Mouse (Mus musculus): ENCODE data around the gene Map2k5. TPM values are rescaled to one million over a fixed set of nuclear protein-coding genes. Genes with fewer than 3 reads are reported as not detected.
A peak's percentile ranks its signal among the peaks of the same experiment; 100 is the strongest.

Map2k5 gene
- polyA plus RNA-seq, 1 experiment from 2014 or later = 37.2 TPM

DNA sequence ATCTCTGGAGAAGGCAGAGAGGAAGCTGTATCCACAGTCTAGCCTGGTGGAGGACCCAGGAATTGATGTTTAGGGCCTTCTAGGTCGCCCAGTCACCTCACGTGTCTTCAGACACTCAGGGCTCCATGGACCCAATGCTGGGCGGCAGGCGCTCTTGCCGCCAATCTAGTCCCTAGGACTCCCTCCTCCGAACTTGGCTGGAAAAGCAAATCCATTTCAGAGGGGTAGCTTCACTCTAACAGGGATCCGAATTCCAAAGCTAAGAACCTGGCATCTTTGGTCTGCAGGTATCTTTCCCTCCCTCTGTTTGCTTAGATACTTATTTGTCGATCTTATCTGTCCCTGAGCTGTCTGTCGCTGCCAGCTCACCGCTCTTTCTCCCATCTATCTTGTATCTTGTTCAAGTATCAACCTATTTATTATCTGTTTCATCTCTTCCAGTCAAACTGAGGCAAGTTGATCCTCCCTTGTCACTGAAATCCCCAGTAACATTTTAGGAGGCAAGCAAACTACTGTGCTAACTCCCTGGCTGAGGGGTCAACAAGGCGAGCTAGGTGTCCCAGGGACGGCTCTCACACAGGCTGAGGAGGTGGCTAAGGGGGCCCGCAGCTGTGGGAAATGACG lies 229.8 kb downstream of the Map2k5 start:
- Histone ChIP-seq H3K9me3 (no peaks in the 10 kb centered on the region; the same call in 1 of the 2 replicates), H3K27ac (no peak overlapping the region), H3K4me1 (peaks cover 57% of the 10 kb centered on the region), H3K36me3 (no peaks in the 10 kb centered on the region), H3K27me3 (peaks cover 100% of the 10 kb centered on the region), H3K4me2 (replicated peaks) (0 out of 2 replicates have a peak overlapping the region, but pooled peaks have one; percentile 85), H3K4me3 (no peak overlapping the region; the same call in 1 of the 2 replicates), H3K9ac (no peak overlapping the region)
- WGBS = 1% methylated on average over 14 of the region's 14 CpGs
- no peak for ATAC-seq (ENCODE audit: low FRiP score, low read depth)

DNA sequence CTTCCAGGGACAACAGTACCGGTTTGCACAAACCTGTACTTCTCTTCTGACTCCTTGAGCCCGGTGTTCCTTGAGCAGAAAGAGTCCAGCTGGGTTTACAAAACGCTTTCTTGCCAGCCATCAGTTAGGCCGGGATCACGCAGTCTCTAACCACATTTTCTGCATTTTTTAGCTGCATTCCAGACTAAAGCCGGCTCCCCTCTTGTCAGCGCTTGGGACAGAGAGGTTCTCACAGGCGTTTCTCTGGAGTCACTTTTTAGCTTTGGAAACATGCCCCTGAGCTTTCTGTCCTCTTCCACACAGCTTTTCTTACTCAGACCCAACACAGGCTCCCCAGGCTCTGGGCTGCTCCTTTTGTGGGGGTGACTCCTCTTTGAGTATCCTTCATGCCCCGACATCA lies 230.4 kb downstream of the Map2k5 start:
- Histone ChIP-seq H3K4me1 (peaks cover 63% of the 10 kb centered on the region), H3K36me3 (no peaks in the 10 kb centered on the region), H3K4me2 (replicated peaks) (peak overlapping the region; percentile 49; the same call in 1 of the 2 replicates), H3K27me3 (peaks cover 100% of the 10 kb centered on the region), H3K9ac (no peak overlapping the region), H3K9me3 (no peaks in the 10 kb centered on the region), H3K4me3 (peak overlapping the region; percentile 33), H3K27ac (no peak overlapping the region)
- WGBS = under 1% methylated on average over 9 of the region's 9 CpGs
- no peak for ATAC-seq (ENCODE audit: low FRiP score, low read depth)

DNA sequence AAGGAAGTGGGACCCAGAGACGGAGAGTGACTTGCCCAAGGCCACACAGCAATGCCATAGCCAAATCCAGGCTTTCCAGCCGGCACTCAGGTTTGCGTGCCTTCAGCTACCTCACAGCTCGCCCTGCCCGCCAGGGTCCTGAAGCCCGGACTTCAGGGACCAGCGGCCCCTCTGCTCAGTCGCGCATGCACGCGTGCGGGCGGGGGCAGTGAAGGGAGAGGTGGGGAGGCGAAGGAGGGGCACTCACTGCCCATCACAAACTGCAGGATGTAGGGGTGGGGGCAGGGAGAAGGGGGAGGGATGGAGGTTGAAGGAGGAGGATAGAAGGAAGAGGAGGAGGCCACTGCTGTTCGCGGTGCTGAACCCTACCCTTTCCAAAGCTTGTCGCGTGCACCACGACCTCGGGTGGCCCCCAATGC lies 230.8 kb downstream of the Map2k5 start:
- Histone ChIP-seq H3K9me3 (no peaks in the 10 kb centered on the region), H3K27ac (no peak overlapping the region), H3K36me3 (no peaks in the 10 kb centered on the region), H3K9ac (no peak overlapping the region), H3K4me1 (peaks cover 67% of the 10 kb centered on the region), H3K27me3 (peaks cover 100% of the 10 kb centered on the region), H3K4me2 (replicated peaks) (peak overlapping the region; percentile 49), H3K4me3 (peak overlapping the region; percentile 33)
- 2% methylated on average over 20 of the region's 20 CpGs for WGBS
- no peak for ATAC-seq (ENCODE audit: low FRiP score, low read depth)

DNA sequence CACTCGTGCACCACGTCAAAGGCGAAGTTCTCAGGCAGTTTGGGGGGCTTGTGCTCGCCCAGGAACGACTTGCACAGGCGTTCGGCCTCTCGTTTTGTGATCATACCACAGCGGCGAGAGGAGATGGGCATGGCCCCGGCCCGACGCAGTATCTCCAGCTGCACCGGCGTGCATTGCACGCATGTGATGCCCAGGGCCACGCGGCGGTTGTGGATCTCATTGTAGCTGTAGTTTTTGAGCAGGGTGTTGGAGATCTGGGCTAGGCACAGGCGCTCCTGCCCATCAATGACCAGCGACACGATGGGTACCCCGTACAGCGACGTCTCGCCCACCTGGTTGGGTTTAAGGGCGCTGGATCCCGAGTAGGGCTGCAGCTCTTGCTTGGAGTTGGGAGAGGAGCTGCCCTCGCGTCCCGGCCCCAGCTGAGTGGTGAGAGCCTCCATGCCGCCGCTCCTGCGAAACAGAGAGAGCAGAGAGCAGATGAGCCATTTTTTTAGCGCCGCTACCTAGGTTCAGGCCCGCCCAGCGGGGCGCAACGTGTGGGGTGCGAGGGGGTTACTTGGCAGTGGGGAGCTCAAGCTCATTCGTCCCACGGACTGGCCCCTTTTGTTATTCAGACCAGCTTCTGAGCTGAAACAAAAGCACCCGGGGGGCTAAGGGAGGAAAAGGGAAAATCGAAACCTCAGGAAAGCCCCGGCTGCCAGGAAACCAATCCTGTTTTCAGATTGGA lies 231.4 kb downstream of the Map2k5 start:
- ATAC-seq (ENCODE audit: low FRiP score, low read depth) = no peak
- Histone ChIP-seq H3K36me3 (no peaks in the 10 kb centered on the region), H3K4me2 (replicated peaks) (peak overlapping the region; percentile 49), H3K9ac (no peak overlapping the region), H3K27me3 (peaks cover 100% of the 10 kb centered on the region), H3K4me3 (peak overlapping the region; percentile 33), H3K27ac (no peak overlapping the region), H3K4me1 (peaks cover 69% of the 10 kb centered on the region), H3K9me3 (no peaks in the 10 kb centered on the region)
- 2% methylated on average over 46 of the region's 46 CpGs for WGBS

DNA sequence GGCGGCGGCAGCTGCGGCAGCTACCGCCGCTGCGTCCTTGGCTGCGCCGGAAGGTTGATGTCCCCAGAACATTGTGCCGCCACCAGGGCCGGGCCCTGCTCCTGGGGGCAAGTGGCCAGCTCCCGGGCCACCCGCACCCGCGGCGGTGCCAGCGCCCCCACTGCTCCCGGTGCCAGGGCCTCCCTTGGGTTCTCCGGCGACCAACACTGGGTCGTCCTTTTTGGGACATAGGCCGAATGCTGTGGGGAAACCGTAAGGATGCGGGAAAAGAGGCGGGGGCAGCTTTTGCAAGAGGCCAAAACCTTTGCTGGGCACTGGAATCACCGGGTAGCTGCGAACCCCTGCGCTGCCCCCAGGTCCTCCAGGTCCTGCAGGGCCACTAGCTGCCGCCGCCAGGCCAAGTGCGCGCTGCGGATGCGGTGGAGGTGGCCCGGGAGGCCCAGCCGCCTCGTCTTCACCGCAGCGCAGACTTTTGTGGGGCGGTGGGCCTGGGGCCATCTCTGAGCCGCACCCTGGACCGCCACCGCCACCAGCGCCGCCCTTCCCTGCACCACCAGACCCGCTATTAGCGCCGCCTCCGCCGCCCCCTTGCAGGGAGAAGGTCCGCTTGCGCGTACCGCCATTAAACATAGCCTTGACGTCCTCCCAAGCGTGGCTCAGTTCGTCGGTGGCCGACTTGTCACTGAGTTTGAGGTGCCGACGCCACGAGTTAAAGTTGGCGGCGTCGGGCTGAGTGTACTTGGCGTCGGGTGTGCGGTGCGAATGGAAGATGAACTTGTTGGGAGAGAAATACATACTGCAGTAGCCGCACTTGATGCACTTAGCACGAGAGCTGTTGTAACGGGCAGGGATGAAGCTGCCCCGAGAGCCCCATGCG lies 232.2 kb downstream of the Map2k5 start:
- Histone ChIP-seq H3K27me3 (peaks cover 100% of the 10 kb centered on the region), H3K4me2 (replicated peaks) (peak overlapping the region; percentile 49), H3K9me3 (no peaks in the 10 kb centered on the region), H3K36me3 (no peaks in the 10 kb centered on the region), H3K27ac (no peak overlapping the region), H3K4me1 (peaks cover 69% of the 10 kb centered on the region), H3K9ac (no peak overlapping the region), H3K4me3 (peak overlapping the region; percentile 33)
- no peak for ATAC-seq (ENCODE audit: low FRiP score, low read depth)
- WGBS = 1% methylated on average over 71 of the region's 73 CpGs

DNA sequence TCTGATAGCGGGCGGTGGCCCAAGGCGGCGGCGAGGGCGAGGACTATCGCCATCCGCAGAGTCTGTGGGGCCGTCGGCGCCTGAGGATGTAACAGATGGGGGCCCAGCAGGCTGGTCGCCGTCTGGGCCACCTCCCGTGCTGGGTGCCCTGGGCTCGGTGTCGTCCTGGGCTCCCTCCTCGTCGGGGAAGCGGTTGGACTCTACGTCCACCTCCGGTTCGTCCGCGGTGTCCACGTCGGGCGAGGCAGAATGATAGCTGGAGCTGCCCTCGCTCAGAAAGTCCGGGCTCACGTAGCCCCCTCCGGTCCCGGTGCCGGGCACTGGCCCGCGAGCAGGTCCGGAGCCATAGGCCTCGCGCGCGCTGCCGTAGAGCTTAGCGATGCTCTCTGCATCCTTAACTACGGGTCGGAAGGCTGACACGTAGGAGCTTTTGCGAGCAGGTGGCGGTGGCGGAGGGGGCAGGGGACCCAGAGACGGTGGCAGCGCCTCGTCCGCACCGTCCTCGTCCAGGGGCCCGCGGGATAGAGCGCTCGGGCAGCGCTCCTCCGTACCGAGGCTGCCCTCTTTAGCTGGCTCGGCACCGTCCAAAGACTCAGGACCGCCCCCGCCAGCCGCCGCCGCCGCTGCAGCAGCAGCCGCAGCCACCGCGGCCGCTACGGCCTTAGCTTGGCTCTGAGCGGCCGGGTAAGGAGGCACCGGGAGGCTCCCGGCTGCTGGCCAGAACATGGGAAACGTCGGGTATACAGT lies 233.0 kb downstream of the Map2k5 start:
- WGBS = under 1% methylated on average over 64 of the region's 80 CpGs
- Histone ChIP-seq H3K36me3 (no peaks in the 10 kb centered on the region), H3K27me3 (peaks cover 100% of the 10 kb centered on the region), H3K9me3 (no peaks in the 10 kb centered on the region), H3K4me2 (replicated peaks) (peak overlapping the region; percentile 49), H3K9ac (no peak overlapping the region; the same call in 1 of the 2 replicates), H3K27ac (no peak overlapping the region), H3K4me3 (peak overlapping the region; percentile 33), H3K4me1 (peaks cover 72% of the 10 kb centered on the region)
- no peak for ATAC-seq (ENCODE audit: low FRiP score, low read depth)

DNA sequence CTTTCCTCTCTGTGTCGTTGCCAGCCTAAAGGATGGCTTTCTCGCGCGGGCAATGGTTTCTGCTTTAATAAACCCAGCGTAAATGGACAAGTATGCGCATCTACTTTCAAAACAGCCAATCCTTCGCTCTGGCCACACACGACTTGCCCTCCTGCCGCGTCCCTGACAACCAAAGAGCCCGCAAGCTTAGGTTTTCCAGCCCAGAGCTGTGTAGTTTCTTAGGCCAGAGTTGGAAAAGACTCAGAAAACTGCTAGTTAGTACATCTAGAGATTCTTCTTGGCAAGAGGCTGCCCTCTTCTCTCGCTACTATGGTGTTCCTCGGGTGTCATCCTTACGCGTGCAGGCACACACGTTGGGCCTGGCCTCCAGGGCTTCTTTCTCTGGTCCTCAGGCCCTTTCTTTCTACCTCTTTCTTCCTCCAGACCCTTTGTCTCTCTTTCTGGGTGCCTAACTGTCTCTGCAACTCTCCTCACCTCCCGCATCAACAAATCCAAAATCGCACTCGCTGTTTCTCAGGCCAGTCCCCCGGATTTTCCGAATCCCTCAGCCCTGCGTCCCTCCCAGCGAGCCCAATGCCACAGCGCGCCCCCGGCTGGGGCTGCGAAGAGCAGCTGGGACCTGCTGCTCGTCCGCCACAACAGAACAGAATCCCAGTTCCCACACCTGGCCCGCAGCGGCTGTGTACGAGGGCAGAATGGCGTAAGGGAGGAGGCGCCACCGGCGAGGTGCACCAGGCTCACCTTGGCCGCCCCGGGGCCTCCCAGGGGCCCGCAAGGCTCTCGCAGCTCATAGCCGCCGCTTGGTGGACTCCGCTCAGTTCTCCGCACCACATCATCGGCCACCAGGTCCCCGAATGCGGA lies 233.8 kb downstream of the Map2k5 start:
- WGBS = under 1% methylated on average over 45 of the region's 47 CpGs
- H3K27ac ChIP-seq = no peak overlapping the region
- H3K4me2 ChIP-seq (replicated peaks) = peak overlapping the region; percentile 49
- peaks cover 68% of the 10 kb centered on the region for H3K4me1 ChIP-seq
- H3K27me3 ChIP-seq = peaks cover 100% of the 10 kb centered on the region
- no peaks in the 10 kb centered on the region for H3K9me3 ChIP-seq
- H3K36me3 ChIP-seq = no peaks in the 10 kb centered on the region
- H3K4me3 ChIP-seq = peak overlapping the region; percentile 33
- no peak overlapping the region for H3K9ac ChIP-seq
- no peak for ATAC-seq (ENCODE audit: low FRiP score, low read depth)

DNA sequence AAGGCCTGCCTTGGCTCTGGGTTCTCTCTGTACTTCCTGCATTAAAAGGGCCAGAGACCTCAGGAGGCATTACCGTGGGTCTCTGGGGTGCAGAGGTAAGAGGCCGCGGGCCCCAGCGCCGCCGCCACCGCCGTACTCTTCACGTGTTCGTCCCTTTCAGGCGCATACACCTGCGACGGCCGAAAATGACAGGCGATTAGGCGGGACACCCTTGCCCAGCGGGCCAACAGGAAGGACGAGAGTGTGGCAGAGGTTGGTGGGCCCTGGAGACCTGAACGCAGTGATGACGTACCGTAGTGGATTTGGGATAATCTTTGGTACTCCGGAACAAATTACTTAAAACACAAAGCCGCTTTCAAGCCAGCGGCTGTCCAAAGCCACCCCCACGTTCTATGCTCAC lies 234.5 kb downstream of the Map2k5 start:
- H3K9ac ChIP-seq = no peak overlapping the region
- H3K9me3 ChIP-seq = no peaks in the 10 kb centered on the region
- H3K36me3 ChIP-seq = no peaks in the 10 kb centered on the region
- H3K4me1 ChIP-seq = peaks cover 69% of the 10 kb centered on the region
- H3K27ac ChIP-seq = no peak overlapping the region
- H3K4me2 ChIP-seq (replicated peaks) = no peak overlapping the region
- peak overlapping the region; percentile 5; the same call in 1 of the 2 replicates for H3K4me3 ChIP-seq
- peaks cover 100% of the 10 kb centered on the region for H3K27me3 ChIP-seq
- under 1% methylated on average over 25 of the region's 25 CpGs for WGBS
- ATAC-seq (ENCODE audit: low FRiP score, low read depth) = no peak

DNA sequence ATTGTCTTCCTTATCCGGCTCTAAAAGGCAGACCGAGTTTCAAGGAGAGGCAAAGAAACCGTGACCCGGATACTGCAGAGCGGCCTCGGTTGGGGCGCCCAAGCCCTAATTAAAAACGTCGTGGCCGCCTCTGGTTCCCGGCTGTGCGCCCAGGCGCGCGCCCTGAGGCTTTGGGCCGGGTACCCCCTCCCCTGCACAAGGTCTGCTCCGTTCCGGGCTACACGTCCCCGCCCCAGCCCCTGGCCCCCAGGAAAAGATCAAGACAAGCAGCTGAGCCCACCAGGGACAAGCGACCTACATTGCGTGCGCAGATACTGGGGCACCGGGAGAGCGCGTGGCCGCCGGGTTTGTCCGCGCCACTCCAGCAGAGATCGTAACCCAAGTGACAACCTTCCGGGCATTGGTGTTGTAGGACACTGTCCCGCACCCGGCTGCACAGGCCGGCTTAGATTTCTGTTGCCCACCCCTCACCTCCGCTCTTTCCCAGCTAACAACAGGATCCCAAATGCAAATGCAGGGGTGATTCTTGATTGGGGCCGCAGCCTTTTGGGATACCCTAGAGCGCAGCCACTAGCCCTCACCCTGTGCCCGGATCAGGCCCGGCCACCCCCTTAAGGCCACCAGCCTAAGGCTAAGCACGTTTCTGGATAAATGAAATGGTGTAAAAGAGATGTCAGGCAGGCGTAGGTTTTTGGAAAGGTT lies 235.2 kb downstream of the Map2k5 start:
- no peak overlapping the region for H3K27ac ChIP-seq
- no peak overlapping the region for H3K9ac ChIP-seq
- WGBS = 1% methylated on average over 42 of the region's 42 CpGs
- H3K9me3 ChIP-seq = no peaks in the 10 kb centered on the region
- peaks cover 100% of the 10 kb centered on the region for H3K27me3 ChIP-seq
- no peak for ATAC-seq (ENCODE audit: low FRiP score, low read depth)
- H3K4me3 ChIP-seq = peak overlapping the region; percentile 20
- H3K36me3 ChIP-seq = no peaks in the 10 kb centered on the region
- peaks cover 68% of the 10 kb centered on the region for H3K4me1 ChIP-seq
- H3K4me2 ChIP-seq (replicated peaks) = peak overlapping the region; percentile 45

DNA sequence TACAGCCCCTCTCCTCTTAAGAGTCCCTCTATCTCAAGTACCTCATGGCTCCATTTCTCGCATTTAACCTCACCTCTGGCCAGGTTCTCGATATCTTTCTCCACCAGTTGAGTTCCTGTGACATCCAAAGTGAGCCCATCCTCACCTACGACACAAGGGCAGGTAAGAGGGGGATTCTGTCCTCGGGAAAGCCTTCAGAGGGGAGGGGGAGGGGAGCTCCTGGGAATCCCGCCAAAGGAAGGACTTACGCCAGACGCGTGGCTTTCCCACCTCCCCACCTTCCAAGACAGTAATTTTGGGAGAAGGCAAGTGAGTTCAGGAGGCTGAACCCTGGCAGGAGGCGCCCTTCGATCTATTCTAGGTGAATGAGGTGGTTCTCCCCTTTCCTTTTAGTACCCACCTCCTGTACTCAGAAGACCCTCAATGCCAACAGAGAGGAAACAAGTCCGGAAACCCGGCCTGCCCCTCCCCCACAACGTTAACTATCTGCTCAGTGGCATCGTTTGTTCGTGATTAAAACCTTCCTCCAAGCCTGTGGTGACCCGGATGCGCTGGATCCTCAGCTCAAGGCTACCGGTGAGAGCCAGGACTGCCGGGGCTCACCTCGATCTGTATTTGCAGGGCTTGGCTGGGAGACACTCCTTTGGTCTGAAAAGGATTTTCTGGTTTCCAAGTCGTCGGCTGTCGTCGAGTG lies 235.9 kb downstream of the Map2k5 start:
- no peak overlapping the region for H3K27ac ChIP-seq
- H3K4me2 ChIP-seq (replicated peaks) = peak overlapping the region; percentile 45; the same call in 1 of the 2 replicates
- no peaks in the 10 kb centered on the region for H3K9me3 ChIP-seq
- 1% methylated on average over 24 of the region's 24 CpGs for WGBS
- no peaks in the 10 kb centered on the region for H3K36me3 ChIP-seq
- no peak overlapping the region; the same call in 1 of the 2 replicates for H3K4me3 ChIP-seq
- no peak overlapping the region for H3K9ac ChIP-seq
- ATAC-seq (ENCODE audit: low FRiP score, low read depth) = no peak
- H3K4me1 ChIP-seq = peaks cover 68% of the 10 kb centered on the region
- peaks cover 100% of the 10 kb centered on the region for H3K27me3 ChIP-seq
